Mouse (Mus musculus): ENCODE data around the gene Arhgef39.

- TF ChIP-seq SRF (IDR thresholded peaks at IDR 0.05; ENCODE audit: control insufficient read depth, insufficient read length, low read depth) = no peak
- peak; percentile 46 for TF ChIP-seq POLR2A (IDR thresholded peaks at IDR 0.05; ENCODE audit: insufficient read length, low read depth)
- no peak for TF ChIP-seq MAX (IDR thresholded peaks at IDR 0.05; ENCODE audit: low read depth)
- TF ChIP-seq POLR2AphosphoS2 (IDR thresholded peaks at IDR 0.05; ENCODE audit: insufficient read length, low read depth) = peak; percentile 46
- no peak for TF ChIP-seq MYOG (IDR thresholded peaks at IDR 0.05; ENCODE audit: control insufficient read depth in 1 of 3, insufficient read depth in 1 of 3, insufficient read length in 2 of 3, low read depth in 2 of 3)
- TF ChIP-seq TCF12 (IDR thresholded peaks at IDR 0.05; ENCODE audit: insufficient read depth, poor library complexity, severe bottlenecking) = no peak
- no peak for TF ChIP-seq TCF3 (IDR thresholded peaks at IDR 0.05; ENCODE audit: insufficient read length, low read depth)
- no peak for TF ChIP-seq USF1 (IDR thresholded peaks at IDR 0.05; ENCODE audit: low read depth)
These were observed 20.5 kb upstream of the Arhgef39 start for GRCm38 (mm10) chr4:43519956-43520355.

All from myocyte (in vitro differentiated cells).